Mouse (Mus musculus): Measurements from ENCODE around the gene Lpp.
A peak's percentile ranks its signal among the peaks of the same experiment; 100 is the strongest.

Lpp gene

GRCm38 (mm10) chr16:24567562-24567961, 174.3 kb downstream of the Lpp start:
- no peak for DNase-seq

- DNase-seq: no peak
Observed at GRCm38 (mm10) chr16:24568061-24568460, 174.8 kb downstream of the Lpp start.

- no peak for DNase-seq
Observed at GRCm38 (mm10) chr16:24569681-24570080, 176.4 kb downstream of the Lpp start.

- no peak for DNase-seq
Observed at GRCm38 (mm10) chr16:24576999-24577398, 183.7 kb downstream of the Lpp start.

- no peak for DNase-seq
Observed at GRCm38 (mm10) chr16:24577798-24578197, 184.5 kb downstream of the Lpp start.

GRCm38 (mm10) chr16:24582847-24583246, 189.5 kb downstream of the Lpp start:
- DNase-seq: no peak

- no peak for DNase-seq
Observed at GRCm38 (mm10) chr16:24593535-24593934, 200.2 kb downstream of the Lpp start.

GRCm38 (mm10) chr16:24594508-24594907, 201.2 kb downstream of the Lpp start:
- DNase-seq: no peak

- DNase-seq: no peak
Observed at GRCm38 (mm10) chr16:24595493-24595892, 202.2 kb downstream of the Lpp start.

- DNase-seq: no peak
Observed at GRCm38 (mm10) chr16:24598567-24598966, 205.3 kb downstream of the Lpp start.

- no peak for DNase-seq
Observed at GRCm38 (mm10) chr16:24599766-24600165, 206.5 kb downstream of the Lpp start.

- DNase-seq: no peak
Observed at GRCm38 (mm10) chr16:24600260-24600948, 207.1 kb downstream of the Lpp start.

- no peak for DNase-seq
Observed at GRCm38 (mm10) chr16:24603342-24603741, 210.0 kb downstream of the Lpp start.

- no peak for DNase-seq
Observed at GRCm38 (mm10) chr16:24607896-24608457, 214.7 kb downstream of the Lpp start.

GRCm38 (mm10) chr16:24619458-24619857, 226.2 kb downstream of the Lpp start:
- no peak for DNase-seq

- DNase-seq: no peak
Observed at GRCm38 (mm10) chr16:24620021-24620420, 226.7 kb downstream of the Lpp start.

GRCm38 (mm10) chr16:24622226-24623194, 229.2 kb downstream of the Lpp start:
- DNase-seq: no peak

- no peak for DNase-seq
Observed at GRCm38 (mm10) chr16:24624335-24624734, 231.0 kb downstream of the Lpp start.

GRCm38 (mm10) chr16:24625576-24625975, 232.3 kb downstream of the Lpp start:
- no peak for DNase-seq

GRCm38 (mm10) chr16:24628779-24629178, 235.5 kb downstream of the Lpp start:
- DNase-seq: no peak

- no peak for DNase-seq
Observed at GRCm38 (mm10) chr16:24629218-24630172, 236.2 kb downstream of the Lpp start.

GRCm38 (mm10) chr16:24635381-24635919, 242.1 kb downstream of the Lpp start:
- peak; percentile 84 for DNase-seq
